Mouse (Mus musculus) natural killer cell, adult 2 months (primary cell): ENCODE results near the gene Nle1.

ENCODE experiments used
- DNase-seq, 2 experiments: peaks; one replicate each; pipeline ENCODE4 v3.0.0; 2022; ENCODE audit warnings: low spot score in 2 of 2

Nle1 gene

GRCm38 (mm10) chr11:82914711-82915352 lies 6.6 kb upstream of the Nle1 start:
- peak; percentile 37 to 67 for DNase-seq

GRCm38 (mm10) chr11:82910679-82911389 lies 2.6 kb upstream of the Nle1 start:
- DNase-seq: no peak

GRCm38 (mm10) chr11:82910250-82910649 lies 2.0 kb upstream of the Nle1 start, which contains the start of gene Unc45b:
TSS of gene Unc45b (plus strand) at chr11:82910550.
- no peak for DNase-seq

- DNase-seq: no peak
Observed at GRCm38 (mm10) chr11:82908608-82908989, 388 bp upstream of the Nle1 start.

DNA sequence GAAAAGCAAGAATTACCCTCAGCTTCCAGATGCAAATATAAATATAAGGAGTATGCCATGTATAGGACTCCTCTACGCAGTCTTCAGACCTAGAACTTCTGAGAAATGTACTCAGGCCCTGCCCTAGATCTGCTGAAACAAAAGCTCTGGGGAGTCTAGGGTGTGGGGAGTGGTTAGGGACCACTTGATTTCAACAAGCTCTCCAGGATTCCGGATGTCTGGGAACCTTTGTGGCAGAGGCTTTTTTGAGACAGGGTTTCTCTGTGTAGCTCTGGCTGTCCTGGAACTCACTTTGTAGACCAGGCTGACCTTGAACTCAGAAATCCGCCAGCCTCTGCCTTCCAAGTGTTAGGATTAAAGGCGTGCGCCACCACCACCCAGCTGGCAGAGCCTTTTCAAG lies 2.4 kb downstream of the Nle1 start:
- no peak for DNase-seq

- no peak for DNase-seq
Observed at GRCm38 (mm10) chr11:82904952-82905351, 3.3 kb downstream of the Nle1 start.

DNA sequence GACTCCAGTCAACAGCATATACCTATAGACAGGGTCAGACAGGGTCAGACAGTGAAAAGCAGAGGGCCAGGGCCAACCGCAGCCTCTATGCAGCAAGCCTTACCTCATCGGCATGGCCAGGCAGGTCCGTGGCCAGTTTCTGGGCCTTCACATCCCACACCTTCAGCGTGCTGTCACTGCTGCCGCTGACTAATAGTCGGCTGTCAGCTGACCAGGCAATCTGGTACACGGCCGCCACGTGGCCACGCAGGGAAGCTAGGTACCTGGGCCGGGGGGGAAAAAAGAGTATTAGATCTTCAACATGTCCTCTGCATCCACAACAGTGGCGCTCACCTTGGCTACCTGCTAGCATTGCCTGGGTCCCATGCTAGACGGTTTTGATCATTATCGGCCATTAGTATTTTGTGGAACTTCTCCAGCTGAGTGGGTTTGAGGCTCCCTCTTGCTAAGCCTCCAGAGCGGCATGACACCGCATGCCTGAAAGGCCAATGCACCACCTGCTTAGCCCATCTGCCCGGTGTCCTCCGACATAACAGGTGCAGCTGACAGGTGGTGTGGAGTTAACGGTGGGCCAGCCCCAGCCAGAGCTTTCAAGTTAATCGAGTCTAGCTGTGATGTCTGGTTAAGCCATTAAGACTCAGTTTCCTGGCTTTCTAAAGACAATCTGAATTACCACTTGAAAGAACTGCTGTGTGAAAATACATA lies 6.5 kb downstream of the Nle1 start:
- DNase-seq: no peak

DNA sequence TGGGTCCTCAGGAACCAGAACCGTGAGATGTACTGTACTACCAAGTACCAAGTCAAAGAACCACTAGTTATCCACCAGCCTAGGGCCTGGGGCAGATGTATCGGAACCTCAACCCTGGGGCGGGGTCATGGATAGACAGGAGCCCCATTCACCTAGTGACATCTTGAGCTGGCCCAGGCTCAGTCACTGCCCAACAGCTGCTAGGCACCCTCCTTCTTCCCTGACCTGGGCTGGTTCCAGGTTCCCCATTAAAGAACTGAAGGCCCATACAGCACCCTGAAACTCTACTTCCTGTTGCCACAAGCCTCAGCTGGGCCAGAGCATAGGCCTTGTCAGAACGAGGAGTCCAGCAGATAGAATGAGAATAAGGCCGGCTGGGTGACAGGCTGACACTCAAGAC lies 8.5 kb downstream of the Nle1 start:
- DNase-seq: no peak

DNA sequence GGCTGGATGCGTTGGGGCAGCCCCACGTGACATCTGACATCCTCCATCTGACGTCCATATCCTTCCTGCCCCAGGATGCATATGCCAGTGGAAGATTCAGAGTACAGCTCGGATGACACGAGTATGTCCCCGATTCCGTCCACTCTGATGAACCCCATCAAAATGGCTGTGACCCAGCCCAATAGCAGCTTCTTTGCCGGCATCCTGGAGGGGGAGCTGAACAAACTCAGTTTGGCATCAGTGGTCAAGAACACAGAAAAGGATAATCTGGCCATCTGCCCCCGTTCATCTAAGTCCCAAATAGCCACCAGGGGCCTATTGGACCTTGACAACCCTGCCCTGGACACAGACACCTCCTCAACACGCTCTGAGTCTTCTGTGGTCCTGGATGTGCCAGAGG lies 10.7 kb downstream of the Nle1 start:
- no peak for DNase-seq

DNA sequence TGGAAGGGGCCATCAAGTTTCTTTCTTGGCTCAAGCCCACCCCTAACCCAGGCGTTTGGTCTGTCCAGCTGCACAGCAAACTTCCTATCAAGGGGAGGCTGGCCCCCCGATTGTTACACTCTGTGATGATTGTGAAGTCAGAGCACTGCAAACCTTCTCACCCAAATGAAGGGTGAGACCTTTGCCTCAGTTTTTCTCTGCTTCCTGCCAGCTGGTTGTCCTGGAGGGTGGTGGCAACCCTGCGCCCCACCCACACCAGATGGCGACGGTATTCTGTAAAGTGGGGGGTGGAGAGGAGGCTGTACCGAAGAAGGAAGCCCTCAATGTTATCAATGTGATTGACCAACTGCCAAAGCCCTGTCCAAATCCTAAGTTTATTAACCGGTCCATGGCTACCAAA lies 16.3 kb downstream of the Nle1 start, which contains the start of gene Fndc8:
Gene Fndc8 (plus strand): TSS at position 189 of the 400 bp plus-strand sequence.
- no peak for DNase-seq

DNA sequence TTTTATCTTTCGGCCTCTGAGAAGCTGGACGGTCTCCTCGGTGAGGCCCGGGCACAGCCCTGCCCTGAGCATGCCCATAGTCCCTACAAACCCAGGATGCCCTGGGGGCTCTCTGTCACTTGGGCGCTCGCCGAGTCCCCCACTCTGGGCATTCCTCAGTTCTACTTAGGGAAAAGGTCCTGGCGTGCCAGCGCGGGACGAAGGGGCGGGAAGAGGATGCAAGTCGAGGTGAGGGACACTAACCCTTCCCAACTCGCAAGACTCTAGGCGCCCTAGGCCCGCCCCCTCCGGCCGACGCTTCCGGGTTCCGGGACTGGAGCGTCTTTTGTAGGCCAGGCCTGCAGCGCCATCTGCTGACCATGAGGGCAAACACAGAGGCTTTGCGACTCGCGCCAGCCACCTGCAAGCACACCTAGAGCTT lies 17.9 kb downstream of the Nle1 start, which contains the start of gene Rad51d:
Gene Rad51d (minus strand): TSS at position 273 of the 421 bp plus-strand sequence.
- peak; percentile 90 to 92 for DNase-seq

DNA sequence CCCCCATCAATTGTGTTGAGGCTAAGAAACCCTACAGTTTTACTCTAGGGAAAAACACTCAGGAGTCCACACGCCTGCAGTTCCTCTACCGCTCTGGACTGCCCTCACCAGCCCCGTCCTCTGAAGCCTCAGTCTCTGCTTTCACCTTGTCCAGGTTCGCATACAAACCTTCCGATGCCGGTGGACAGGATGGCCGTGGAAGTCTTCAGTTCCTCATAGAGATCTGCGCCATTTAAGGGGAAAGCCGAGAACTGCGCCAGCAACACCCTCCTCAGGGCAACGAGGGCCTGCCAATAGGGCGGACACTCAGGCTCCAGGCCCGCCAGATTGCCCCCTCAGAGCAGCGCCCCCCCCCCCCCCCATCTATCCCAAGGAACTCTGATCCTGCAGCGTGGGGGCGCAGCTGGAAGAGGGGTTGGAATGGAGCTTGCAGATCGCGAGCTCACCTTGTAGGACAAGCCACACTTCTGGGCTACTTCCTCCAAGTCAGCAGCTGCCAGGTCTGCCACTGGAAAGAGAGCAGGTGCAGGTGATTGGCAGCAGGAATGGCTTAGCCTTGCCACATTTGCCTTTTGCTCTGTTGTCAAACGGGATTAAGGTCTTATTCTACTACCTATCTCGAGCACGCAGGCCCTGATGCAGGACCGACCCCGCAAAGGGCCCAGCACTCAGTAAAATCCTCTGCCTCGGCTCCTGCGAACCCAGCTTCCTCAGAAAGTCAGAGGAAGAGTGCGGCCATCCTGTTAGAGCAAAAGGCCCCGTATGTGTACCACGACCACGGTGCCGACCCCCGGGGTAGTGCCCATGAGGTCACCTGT lies 18.5 kb downstream of the Nle1 start:
- no peak for DNase-seq

DNA sequence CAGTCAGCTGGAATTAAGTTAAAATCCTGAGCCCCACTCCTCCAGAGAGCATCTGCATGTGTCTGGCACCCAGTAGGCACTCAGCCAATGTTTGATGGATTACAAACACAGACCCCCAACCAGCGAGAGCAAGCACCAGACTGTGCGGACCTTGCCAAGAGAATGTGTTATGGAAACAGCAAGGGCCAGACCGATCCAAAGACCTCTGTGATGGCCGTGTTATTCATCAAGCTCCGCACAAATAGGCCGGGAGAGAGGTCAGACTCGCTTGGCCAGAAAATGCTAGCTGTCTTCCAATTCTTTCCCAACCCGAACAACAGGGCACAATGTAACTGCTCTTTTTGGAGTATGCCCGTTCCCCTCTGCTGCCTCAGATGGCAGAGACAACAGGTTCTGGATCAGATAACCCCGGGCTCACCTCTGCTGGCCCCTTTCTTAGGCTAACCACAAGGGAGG lies 19.7 kb downstream of the Nle1 start:
- no peak for DNase-seq

DNA sequence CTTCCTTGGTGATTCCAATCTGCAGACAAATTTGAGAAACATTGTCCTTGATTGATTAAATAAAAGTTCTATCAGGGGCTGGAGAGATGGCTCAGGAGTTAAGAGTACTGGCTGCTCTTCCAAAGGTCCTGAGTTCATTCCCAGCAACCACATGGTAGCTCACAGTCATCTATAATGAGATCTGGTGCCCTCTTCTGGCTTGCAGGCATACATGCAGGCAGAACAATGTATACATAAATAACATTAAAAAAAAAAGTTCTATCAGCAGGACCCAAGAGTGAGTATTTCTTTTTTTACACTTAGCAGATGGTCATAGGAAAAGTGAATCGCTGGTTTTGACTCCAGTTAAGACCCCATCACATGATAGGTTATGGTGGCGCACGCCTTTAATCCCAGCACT lies 21.7 kb downstream of the Nle1 start:
- no peak for DNase-seq

- DNase-seq: no peak
Observed at GRCm38 (mm10) chr11:82883180-82883579, 25.0 kb downstream of the Nle1 start.

GRCm38 (mm10) chr11:82877726-82878344 lies 30.4 kb downstream of the Nle1 start:
- DNase-seq: no peak

DNA sequence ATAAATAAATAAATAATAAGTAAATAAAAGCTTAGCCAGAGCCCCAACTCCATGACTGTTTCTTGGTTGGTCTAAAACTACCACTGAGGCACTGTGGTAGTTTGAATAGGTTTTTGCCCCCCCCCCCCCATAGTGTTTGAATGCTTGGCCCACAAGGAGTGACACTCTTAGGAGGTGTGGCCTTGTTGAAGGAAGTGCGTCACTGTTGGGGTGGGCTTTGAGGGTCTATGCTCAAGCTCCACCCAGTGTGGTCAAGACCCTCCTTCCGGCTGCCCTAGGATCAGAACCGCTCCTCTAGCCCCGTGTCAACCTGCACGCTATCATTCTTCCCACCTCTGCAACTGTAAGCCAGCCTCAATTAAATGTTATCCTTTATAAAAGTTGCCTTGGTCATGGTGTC lies 32.6 kb downstream of the Nle1 start:
- no peak for DNase-seq

DNA sequence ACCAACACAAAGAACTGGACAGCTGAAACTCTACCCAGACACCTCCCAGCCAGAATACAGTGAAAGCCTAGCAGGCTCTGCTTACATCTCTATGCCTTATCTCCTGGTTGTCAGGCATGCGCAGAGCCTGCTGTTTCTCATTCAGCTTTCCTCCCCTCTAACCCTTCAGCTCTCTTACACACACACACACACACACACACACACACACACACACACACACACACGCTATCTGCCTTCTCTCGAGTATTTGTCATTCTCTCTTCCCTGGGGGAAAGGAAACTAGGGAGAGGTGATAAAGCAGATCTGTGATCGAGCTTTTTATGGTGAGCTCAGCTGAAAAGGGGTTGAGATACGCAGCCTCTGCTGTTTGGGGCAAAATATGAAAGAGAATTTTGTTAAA lies 33.3 kb downstream of the Nle1 start:
- no peak for DNase-seq

DNA sequence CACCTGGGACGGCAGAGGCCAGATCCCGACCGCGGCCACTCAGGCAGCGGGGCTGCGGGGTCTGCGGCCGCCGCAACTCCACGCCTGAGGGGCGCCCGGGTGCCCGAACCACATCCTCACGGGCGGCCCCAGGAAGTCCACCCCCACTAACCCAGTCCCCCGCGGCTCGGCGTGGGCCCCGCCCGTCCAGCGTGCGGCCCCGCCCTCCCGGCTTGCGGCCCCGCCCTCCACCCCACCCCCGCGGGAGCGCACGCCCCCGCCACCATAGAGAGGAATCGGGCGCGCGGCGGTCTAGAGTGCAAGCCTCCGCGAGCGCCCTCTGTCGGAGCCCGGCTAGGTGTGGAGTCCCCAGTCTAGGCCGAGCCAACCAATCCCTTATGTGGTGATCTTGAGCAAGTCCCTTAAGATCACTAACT lies 37.2 kb downstream of the Nle1 start, which contains the start of gene Rffl:
Gene Rffl (minus strand): TSS at position 180 of the 416 bp plus-strand sequence.
- DNase-seq: peak; percentile 87 to 93

GRCm38 (mm10) chr11:82870173-82871030 lies 37.8 kb downstream of the Nle1 start:
- peak; percentile 41 to 50 for DNase-seq
